Mouse (Mus musculus): ENCODE results near the gene Faap100. TPM values are rescaled to one million over a fixed set of nuclear protein-coding genes. Genes with fewer than 3 reads are reported as not detected.

Faap100 gene
- polyA plus RNA-seq, 1 experiment from 2014 or later, result 32.8 TPM

GRCm38 (mm10) chr11:120386632-120387031, 8.1 kb upstream of the Faap100 start:
- 42% methylated on average over 6 of the region's 6 CpGs for WGBS
- peak overlapping the region; percentile 98 to 99 for H3K27ac ChIP-seq (replicated peaks in 1 of 2; ENCODE audit: control insufficient read depth in 1 of 2, insufficient read depth in 1 of 2, low read depth in 2 of 2, low read length in 2 of 2)
- H3K4me2 ChIP-seq (ENCODE audit: low read length), result peak overlapping the region; percentile 39
- H3K36me3 ChIP-seq (ENCODE audit: control insufficient read depth, insufficient read depth, low read length), result peaks cover 67% of the 10 kb centered on the region
- peak overlapping the region; percentile 54; the same call in 1 of the 2 replicates for H3K9ac ChIP-seq (ENCODE audit: low read length)
- H3K9me3 ChIP-seq (ENCODE audit: control insufficient read depth, low read length), result no peaks in the 10 kb centered on the region
- no peak overlapping the region for H3K4me3 ChIP-seq (ENCODE audit: control insufficient read depth in 1 of 2, insufficient read depth in 1 of 2, low read depth in 1 of 2, low read length in 2 of 2)
- H3K4me1 ChIP-seq (ENCODE audit: control insufficient read depth in 2 of 2, insufficient read depth in 2 of 2, low read length in 2 of 2), result peaks cover 20 to 41% of the 10 kb centered on the region in 2 experiments
- peak; percentile 73 for ATAC-seq (ENCODE audit: insufficient number of reproducible peaks, insufficient read depth, low FRiP score, low read depth)
- no peaks in the 10 kb centered on the region for H3K27me3 ChIP-seq (ENCODE audit: control insufficient read depth, insufficient read depth, low read length)

GRCm38 (mm10) chr11:120382509-120382908, 3.9 kb upstream of the Faap100 start:
- Histone ChIP-seq H3K36me3 (ENCODE audit: control insufficient read depth, insufficient read depth, low read length) (peaks cover 71% of the 10 kb centered on the region), H3K27me3 (ENCODE audit: control insufficient read depth, insufficient read depth, low read length) (no peaks in the 10 kb centered on the region), H3K4me2 (ENCODE audit: low read length) (0 out of 2 replicates have a peak overlapping the region, but pooled peaks have one; percentile 13), H3K9ac (ENCODE audit: low read length) (peak overlapping the region; percentile 62), H3K9me3 (ENCODE audit: control insufficient read depth, low read length) (no peaks in the 10 kb centered on the region), H3K4me3 (ENCODE audit: control insufficient read depth in 1 of 2, insufficient read depth in 1 of 2, low read depth in 1 of 2, low read length in 2 of 2) (no peak overlapping the region), H3K4me1 (ENCODE audit: control insufficient read depth in 2 of 2, insufficient read depth in 2 of 2, low read length in 2 of 2) (peaks cover 32 to 60% of the 10 kb centered on the region in 2 experiments), H3K27ac (replicated peaks in 1 of 2; ENCODE audit: control insufficient read depth in 1 of 2, insufficient read depth in 1 of 2, low read depth in 2 of 2, low read length in 2 of 2) (peak overlapping the region; percentile 88 to 95)
- WGBS, result 33% methylated on average over 9 of the region's 9 CpGs
- ATAC-seq (ENCODE audit: insufficient number of reproducible peaks, insufficient read depth, low FRiP score, low read depth), result peak; percentile 55

GRCm38 (mm10) chr11:120381157-120381556, 2.6 kb upstream of the Faap100 start:
- Histone ChIP-seq H3K27ac (replicated peaks in 1 of 2; ENCODE audit: control insufficient read depth in 1 of 2, insufficient read depth in 1 of 2, low read depth in 2 of 2, low read length in 2 of 2) (peak overlapping the region; percentile 88 to 95), H3K9ac (ENCODE audit: low read length) (peak overlapping the region; percentile 62), H3K4me2 (ENCODE audit: low read length) (no peak overlapping the region), H3K4me1 (ENCODE audit: control insufficient read depth in 2 of 2, insufficient read depth in 2 of 2, low read length in 2 of 2) (peaks cover 30 to 61% of the 10 kb centered on the region in 2 experiments), H3K9me3 (ENCODE audit: control insufficient read depth, low read length) (no peaks in the 10 kb centered on the region), H3K36me3 (ENCODE audit: control insufficient read depth, insufficient read depth, low read length) (peaks cover 75% of the 10 kb centered on the region), H3K4me3 (ENCODE audit: control insufficient read depth in 1 of 2, insufficient read depth in 1 of 2, low read depth in 1 of 2, low read length in 2 of 2) (no peak overlapping the region), H3K27me3 (ENCODE audit: control insufficient read depth, insufficient read depth, low read length) (no peaks in the 10 kb centered on the region)
- ATAC-seq (ENCODE audit: insufficient number of reproducible peaks, insufficient read depth, low FRiP score, low read depth), result no peak
- WGBS, result 90% methylated on average over 4 of the region's 4 CpGs

- Histone ChIP-seq H3K4me2 (ENCODE audit: low read length) (no peak overlapping the region), H3K27me3 (ENCODE audit: control insufficient read depth, insufficient read depth, low read length) (no peaks in the 10 kb centered on the region), H3K9me3 (ENCODE audit: control insufficient read depth, low read length) (no peaks in the 10 kb centered on the region), H3K27ac (replicated peaks in 1 of 2; ENCODE audit: control insufficient read depth in 1 of 2, insufficient read depth in 1 of 2, low read depth in 2 of 2, low read length in 2 of 2) (no peak overlapping the region), H3K4me1 (ENCODE audit: control insufficient read depth in 2 of 2, insufficient read depth in 2 of 2, low read length in 2 of 2) (peaks cover 25 to 53% of the 10 kb centered on the region in 2 experiments), H3K4me3 (ENCODE audit: control insufficient read depth in 1 of 2, insufficient read depth in 1 of 2, low read depth in 1 of 2, low read length in 2 of 2) (no peak overlapping the region), H3K36me3 (ENCODE audit: control insufficient read depth, insufficient read depth, low read length) (peaks cover 75% of the 10 kb centered on the region), H3K9ac (ENCODE audit: low read length) (no peak overlapping the region)
- 89% methylated on average over 3 of the region's 3 CpGs for WGBS
- no peak for ATAC-seq (ENCODE audit: insufficient number of reproducible peaks, insufficient read depth, low FRiP score, low read depth)
Measured at GRCm38 (mm10) chr11:120380271-120380670, 1.7 kb upstream of the Faap100 start.

GRCm38 (mm10) chr11:120378031-120378610, 443 bp downstream of the Faap100 start:
- 0 out of 2 replicates have a peak, but pooled peaks have one; percentile 2 for ATAC-seq (ENCODE audit: insufficient number of reproducible peaks, insufficient read depth, low FRiP score, low read depth)

GRCm38 (mm10) chr11:120377337-120377736, 1.2 kb downstream of the Faap100 start:
- ATAC-seq (ENCODE audit: insufficient number of reproducible peaks, insufficient read depth, low FRiP score, low read depth), result no peak
- peaks cover 75% of the 10 kb centered on the region for H3K36me3 ChIP-seq (ENCODE audit: control insufficient read depth, insufficient read depth, low read length)

More at GRCm38 (mm10) chr11:120378031-120378610, 443 bp downstream of the Faap100 start:
- Histone ChIP-seq H3K27me3 (ENCODE audit: control insufficient read depth, insufficient read depth, low read length) (no peaks in the 10 kb centered on the region), H3K9me3 (ENCODE audit: control insufficient read depth, low read length) (no peaks in the 10 kb centered on the region), H3K4me1 (ENCODE audit: control insufficient read depth in 2 of 2, insufficient read depth in 2 of 2, low read length in 2 of 2) (peaks cover 26 to 61% of the 10 kb centered on the region in 2 experiments), H3K4me2 (ENCODE audit: low read length) (peak overlapping the region; percentile 97), H3K36me3 (ENCODE audit: control insufficient read depth, insufficient read depth, low read length) (peaks cover 75% of the 10 kb centered on the region), H3K4me3 (ENCODE audit: control insufficient read depth in 1 of 2, insufficient read depth in 1 of 2, low read depth in 1 of 2, low read length in 2 of 2) (peak overlapping the region; percentile 79), H3K27ac (replicated peaks in 1 of 2; ENCODE audit: control insufficient read depth in 1 of 2, insufficient read depth in 1 of 2, low read depth in 2 of 2, low read length in 2 of 2) (peak overlapping the region; percentile 6 to 78; a peak in 1 of 4 replicates), H3K9ac (ENCODE audit: low read length) (peak overlapping the region; percentile 89)
- 2% methylated on average over 40 of the region's 40 CpGs for WGBS

GRCm38 (mm10) chr11:120376302-120377160, 2.0 kb downstream of the Faap100 start:
- 86% methylated on average over 17 of the region's 17 CpGs for WGBS
- ATAC-seq (ENCODE audit: insufficient number of reproducible peaks, insufficient read depth, low FRiP score, low read depth), result no peak
- Histone ChIP-seq H3K9ac (ENCODE audit: low read length) (no peak overlapping the region), H3K4me2 (ENCODE audit: low read length) (peak overlapping the region; percentile 97; the same call in 1 of the 2 replicates), H3K9me3 (ENCODE audit: control insufficient read depth, low read length) (no peaks in the 10 kb centered on the region), H3K27ac (replicated peaks in 1 of 2; ENCODE audit: control insufficient read depth in 1 of 2, insufficient read depth in 1 of 2, low read depth in 2 of 2, low read length in 2 of 2) (no peak overlapping the region), H3K4me1 (ENCODE audit: control insufficient read depth in 2 of 2, insufficient read depth in 2 of 2, low read length in 2 of 2) (peaks cover 17 to 47% of the 10 kb centered on the region in 2 experiments), H3K36me3 (ENCODE audit: control insufficient read depth, insufficient read depth, low read length) (peaks cover 75% of the 10 kb centered on the region), H3K27me3 (ENCODE audit: control insufficient read depth, insufficient read depth, low read length) (no peaks in the 10 kb centered on the region), H3K4me3 (ENCODE audit: control insufficient read depth in 1 of 2, insufficient read depth in 1 of 2, low read depth in 1 of 2, low read length in 2 of 2) (no peak overlapping the region)

More at GRCm38 (mm10) chr11:120377337-120377736, 1.2 kb downstream of the Faap100 start:
- Histone ChIP-seq H3K9ac (ENCODE audit: low read length) (peak overlapping the region; percentile 89), H3K4me3 (ENCODE audit: control insufficient read depth in 1 of 2, insufficient read depth in 1 of 2, low read depth in 1 of 2, low read length in 2 of 2) (peak overlapping the region; percentile 79), H3K4me2 (ENCODE audit: low read length) (peak overlapping the region; percentile 97), H3K9me3 (ENCODE audit: control insufficient read depth, low read length) (no peaks in the 10 kb centered on the region), H3K27me3 (ENCODE audit: control insufficient read depth, insufficient read depth, low read length) (no peaks in the 10 kb centered on the region), H3K4me1 (ENCODE audit: control insufficient read depth in 2 of 2, insufficient read depth in 2 of 2, low read length in 2 of 2) (peaks cover 23 to 55% of the 10 kb centered on the region in 2 experiments), H3K27ac (replicated peaks in 1 of 2; ENCODE audit: control insufficient read depth in 1 of 2, insufficient read depth in 1 of 2, low read depth in 2 of 2, low read length in 2 of 2) (no peak overlapping the region)
- WGBS, result 64% methylated on average over 10 of the region's 10 CpGs
